Mouse (Mus musculus): ENCODE measurements around the gene Mcmbp.
A peak's percentile ranks its signal among the peaks of the same experiment; 100 is the strongest.
"Not testable (repeated sequence)": the region's sequence is repeated elsewhere in the genome, so short reads cannot be mapped to it uniquely, and the experiment has no call there.

The Mcmbp gene

DNA sequence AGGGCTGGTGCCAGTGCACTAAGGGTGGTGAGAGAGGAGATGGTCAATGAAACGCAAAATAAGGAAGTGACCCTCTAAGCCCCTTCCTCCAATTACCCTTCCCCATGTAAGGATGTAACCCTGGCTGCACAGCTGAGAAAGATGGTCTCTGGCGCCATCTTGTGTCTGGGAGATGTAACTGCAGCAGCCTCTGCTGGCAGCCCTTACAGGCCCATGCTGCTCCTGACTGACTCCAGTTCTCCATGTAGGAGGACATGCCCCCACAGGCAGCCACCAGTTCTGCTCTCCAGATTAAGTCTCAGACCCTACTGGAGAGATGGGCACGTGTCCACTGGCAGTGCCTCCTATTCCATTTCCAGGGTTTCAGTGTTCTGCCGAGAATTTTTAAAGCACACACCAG, 34.6 kb downstream of the Mcmbp start:
- DNase-seq, result peak; percentile 59

DNA sequence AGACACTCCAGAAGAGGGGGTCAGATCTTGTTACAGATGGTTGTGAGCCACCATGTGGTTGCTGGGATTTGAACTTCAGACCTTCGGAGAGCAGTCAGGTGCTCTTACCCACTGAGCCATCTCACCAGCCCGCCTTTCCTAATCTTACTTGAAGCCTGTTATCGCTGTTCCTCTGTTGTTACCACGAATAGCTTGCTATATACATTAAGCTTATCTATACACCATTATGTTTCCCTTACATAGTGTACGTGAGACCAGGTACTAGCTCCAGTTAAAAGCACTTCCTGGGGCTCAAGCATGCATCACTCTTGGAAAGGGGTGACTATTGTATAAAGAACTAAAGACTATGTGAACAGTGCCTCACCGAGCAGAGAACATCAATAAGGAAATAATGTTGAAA, 40.3 kb downstream of the Mcmbp start:
- DNase-seq, result not testable (repeated sequence)

DNA sequence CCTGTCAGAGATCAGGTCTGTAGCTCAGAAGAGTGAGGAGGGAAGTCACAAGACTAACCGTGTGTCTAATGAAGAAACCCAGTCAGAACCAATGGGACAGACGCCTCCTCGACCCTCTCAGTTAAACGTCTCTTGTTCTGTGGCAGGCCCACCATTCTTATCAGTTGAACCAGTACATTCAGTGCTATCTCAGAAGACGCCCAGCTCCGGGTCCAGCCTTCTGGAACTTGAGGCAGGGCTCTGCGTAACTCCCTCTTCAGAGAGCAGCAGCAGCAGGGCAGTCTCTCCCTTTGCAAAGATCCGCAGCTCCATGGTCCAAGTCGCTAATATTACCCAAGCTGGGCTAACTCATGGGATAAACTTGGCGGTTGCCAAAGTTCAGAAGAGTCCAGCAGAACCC, 45.4 kb downstream of the Mcmbp start:
- no peak for DNase-seq

DNA sequence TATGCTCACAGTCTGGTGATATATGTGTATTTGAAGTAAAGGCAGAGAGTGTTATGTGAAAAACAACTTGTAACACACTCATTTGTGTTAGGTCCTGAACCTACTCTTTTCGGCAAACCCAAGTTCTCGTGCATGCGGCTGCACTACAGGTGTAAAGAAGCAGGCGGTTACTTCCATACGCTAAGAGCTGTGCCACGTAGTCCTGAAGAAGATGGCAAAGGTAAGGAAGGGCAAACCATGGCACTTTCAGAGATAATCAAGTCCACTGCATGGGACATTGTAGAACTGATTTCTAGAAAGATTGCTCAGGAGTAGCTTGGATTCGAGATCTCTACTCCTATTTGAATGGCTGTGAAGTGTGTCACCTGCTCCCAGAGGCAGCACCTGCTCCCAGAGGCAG, 48.1 kb downstream of the Mcmbp start:
- DNase-seq, result no peak

DNA sequence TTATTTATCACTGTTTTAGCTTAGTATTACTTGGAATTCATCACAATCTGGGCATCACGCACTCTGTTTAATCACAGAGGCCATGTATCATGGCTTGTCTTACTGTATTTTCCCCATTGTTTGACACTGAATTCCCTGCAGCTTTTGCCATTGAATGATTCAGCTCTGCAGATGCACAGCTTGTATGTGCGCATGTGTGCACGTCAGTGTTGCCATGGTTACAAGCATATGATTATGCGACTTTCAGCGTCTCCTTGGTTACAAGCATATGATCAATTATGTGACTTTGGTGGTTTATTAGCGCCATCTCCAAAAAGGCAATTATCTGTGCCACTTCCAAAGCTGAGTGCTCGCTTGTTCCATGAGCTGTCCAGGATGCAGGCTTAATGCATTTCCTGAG, 49.5 kb downstream of the Mcmbp start:
- DNase-seq, result peak; percentile 47

DNA sequence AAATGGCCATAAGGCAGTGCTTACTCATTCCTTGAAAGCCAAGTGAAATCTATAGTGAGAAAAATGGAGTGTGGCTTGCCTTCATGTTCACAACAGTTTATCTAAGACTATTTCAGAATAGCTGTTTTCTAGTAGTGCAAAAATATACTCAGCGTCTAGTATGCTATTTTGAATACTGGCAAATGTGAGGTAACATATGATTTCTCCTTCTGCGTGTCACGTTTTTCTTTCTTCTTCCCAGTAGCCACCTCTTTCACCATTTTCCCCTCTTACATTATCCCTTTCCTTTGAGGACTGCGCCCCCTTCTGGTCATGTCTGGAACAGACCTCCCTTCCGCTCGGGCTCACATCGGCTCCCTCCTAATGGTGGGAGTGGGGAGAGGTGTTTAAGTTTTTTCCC, 50.2 kb downstream of the Mcmbp start:
- DNase-seq, result peak; percentile 83

DNA sequence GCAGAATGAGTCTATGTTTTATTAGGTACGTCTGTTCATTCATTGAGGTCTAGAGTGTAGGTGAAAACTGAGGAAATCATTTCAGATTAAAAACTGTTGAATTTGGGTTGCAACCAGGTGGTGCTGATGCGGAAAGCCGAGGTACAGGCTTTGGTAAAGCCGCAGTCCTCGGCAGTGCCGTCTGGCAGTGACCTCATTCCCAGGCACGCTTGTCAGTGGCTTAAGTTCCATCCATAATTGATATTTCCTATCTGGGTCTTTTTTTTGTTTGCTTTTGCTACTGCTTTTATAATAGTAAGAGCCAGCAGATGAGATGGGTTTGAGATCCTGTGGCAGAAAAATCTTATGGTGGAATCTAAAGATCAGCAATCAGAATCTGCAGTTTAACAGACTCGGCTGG, 50.9 kb downstream of the Mcmbp start:
- peak; percentile 49 for DNase-seq

DNA sequence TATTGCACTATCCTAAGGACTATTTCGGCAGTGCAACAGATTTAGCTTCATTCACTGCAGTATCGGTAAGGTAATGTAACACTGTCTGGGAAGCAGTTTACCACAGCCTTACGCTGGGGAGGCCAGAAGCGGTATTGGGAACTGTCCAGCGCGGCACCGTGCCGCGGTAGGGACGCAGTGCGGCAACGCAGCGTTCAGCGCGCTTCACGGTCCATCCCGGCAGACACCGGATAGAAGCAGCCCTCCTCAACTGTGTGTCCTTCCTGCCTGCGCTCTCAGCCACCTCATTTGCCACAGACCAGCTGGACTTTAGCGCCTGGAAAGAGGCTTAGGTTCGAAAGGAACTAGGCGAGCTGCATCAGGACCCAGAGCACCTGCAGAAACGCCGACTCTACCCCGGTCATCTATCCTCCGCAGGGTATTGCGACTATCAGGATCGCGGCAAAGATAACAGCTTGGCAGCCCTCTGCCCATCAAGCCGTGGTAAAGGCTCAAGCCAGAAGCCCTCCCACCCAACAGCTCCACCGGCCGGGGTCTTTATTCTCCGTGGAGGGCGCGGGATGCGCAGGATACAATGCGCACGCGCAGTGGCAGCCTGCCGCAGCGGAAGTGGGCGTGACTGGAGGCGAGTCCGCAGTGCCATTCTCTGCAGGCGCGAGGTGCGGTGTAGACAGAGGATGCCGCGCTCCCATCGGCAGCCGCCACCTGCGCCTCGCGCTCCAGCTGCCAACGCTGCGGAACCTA, 52.3 kb downstream of the Mcmbp start:
- DNase-seq, result peak; percentile 90

DNA sequence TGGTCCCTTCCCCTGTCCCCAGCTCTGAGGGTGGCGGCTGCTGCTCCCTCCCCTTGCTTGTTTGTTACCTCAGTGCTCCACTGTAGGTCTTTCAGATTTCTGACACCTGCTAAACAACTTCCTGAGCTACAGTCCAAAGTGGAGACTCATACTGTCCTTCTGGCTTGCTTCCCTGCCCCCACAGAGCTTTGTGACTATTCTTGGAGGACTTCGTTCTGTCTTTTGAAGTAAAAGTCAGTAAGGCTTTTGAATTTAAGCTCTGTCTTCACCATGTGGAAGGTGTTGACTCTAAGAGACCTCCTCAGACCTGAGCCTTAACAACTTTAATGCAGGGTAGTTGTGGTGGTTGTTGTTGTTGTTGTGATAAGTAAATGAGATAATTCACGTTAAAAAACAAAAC, 61.7 kb downstream of the Mcmbp start:
- DNase-seq, result no peak

DNA sequence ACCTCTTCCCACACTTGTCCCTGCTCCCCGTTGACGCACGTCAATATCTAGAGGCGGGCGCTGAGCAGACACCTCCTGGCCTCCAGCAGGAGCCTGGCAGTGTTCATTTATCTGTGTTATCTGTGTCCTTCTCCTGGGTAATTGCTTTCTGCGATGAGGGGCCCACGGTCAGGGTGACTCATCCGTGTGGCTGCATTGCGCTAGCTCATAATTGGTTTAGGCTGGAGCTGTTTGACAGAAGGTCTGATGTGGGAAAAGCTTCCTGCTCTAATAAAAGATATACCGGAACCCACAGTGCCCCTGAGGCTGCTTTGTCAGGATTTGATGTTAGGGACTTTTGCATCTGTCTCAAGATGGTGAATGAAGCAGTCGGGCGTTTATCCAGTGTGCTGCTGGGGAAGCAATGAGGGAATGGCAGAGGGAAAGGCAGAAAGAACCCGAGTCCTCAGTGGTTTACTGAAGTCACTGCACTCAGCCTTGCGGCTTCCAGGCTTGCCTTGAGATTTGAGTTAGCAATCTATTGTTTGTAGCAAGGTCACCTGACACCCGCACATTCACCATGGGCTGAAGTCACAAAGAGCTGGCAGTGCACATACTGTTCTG, 67.8 kb downstream of the Mcmbp start:
- peak; percentile 72 for DNase-seq

DNA sequence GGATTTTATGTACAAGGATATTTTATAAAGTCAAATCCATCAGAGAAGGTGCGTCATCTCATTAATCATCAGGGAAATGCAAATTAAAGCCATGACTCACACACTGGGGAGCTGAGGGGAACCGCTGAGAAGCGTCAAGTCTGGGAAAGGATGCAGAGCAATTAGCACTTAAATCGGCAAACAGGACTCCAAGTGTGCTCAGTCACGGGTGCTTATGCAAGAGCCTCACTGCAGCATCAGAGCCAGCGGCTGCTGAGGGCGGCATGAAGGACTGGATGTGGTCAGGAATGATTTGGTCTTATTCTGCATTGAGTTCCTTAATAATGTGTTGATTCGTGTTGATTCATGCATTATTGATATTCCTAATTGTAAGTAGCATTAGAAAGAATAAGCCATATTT, 68.3 kb downstream of the Mcmbp start:
- DNase-seq, result peak; percentile 76

DNA sequence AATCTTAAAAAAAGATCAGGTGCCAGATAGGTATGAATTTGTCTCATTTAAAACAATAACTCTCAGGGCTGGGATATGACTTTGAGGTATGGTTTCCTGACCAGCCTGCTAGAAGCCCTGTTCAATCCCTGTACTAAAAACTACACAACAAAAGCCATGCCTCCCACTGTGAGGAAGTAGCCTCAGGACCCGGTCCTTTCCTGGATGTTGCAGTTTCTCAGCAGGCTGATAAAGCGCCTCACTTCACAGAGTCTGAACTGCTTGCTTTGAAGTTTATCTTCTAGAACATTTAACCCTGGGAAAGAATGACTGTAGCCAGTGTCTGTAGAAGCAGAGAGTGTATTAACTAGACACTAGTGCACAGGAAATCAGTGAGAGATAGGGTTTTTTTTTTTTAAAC, 71.5 kb downstream of the Mcmbp start:
- no peak for DNase-seq

DNA sequence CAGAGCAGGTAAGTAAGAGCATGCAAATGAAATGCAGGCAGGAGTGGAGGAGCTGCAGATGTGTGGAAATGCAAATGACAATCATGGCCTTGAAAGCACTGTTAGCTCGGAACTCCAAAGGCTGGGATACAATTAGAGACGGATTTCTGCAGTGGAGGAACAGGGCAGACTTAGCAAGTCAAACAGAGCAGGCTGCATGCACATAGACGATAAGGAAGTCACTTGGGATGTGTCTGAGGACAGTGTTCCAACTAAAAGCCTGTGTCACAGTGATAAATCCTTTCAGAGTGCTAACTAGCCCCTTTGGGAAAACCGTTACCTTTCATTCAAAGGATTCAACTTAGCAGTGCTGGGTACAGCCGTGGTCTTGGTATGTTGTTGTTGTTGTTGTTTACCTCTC, 72.5 kb downstream of the Mcmbp start:
- DNase-seq, result no peak

DNA sequence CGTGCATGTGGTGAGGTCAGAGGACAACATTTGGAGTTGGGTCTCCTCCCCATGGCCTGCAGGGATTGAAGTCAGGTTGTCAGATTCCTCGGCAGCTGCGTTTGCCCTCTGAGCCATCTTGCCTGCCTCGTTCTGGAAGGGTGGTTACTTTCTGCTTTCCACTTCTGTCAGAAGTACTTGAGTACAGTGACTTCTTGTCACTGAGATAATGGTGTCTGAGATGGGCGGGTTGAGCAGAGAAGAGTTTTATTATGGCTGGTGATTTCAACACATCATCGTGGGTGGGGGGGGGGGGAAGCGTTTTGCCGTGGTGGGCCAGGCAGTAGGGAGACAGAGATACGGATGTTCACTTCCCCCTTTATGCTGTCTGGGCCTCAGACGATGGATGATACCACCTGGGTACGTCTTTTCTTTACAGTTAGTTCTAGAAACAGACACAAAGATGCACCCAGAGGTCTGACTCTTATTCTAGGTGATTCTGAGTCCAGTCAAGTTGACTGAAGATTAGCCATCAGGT, 75.4 kb downstream of the Mcmbp start:
- no peak for DNase-seq

DNA sequence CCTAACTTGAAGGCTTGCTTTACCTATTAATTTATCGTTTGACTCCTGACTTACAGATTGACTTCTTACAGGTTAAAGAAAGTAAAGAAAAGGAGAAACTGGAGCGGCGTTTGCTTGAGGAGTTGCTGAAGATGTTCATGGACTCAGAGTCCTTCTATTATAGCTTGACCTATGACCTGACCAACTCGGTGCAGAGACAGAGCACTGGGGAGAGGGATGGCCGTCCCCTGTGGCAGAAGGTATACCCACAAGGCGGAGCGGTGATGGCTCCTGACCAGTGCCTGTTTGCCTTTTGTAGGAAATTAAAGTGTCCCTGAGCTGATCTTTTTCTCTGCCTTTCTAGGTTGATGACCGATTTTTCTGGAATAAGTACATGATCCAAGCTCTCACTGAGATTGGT, 76.4 kb downstream of the Mcmbp start:
- no peak for DNase-seq

DNA sequence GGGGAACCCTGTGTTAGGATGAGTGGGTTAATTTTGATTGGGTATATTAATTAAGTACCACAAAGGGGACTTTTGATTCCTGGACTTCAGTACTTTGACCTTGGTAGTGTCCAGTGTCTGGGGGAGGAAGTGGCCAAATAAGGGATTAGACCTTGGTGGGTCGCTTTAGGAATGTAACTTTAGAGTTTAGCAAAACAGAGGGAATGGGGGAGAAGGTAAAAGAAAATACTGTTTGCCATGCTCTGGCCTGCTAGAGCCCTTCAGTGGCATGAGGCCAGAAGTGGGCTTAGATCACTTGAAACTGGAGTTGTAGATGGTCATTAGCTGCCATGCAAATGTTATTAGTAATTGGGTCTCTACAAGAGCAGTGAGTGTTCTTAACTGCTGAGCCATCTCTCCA, 83.3 kb downstream of the Mcmbp start:
- no peak for DNase-seq
